Mouse (Mus musculus): ENCODE data around the gene Nxpe4.
"Not testable (repeated sequence)": the region's sequence is repeated elsewhere in the genome, so short reads cannot be mapped to it uniquely, and the experiment has no call there.

The Nxpe4 gene

DNA sequence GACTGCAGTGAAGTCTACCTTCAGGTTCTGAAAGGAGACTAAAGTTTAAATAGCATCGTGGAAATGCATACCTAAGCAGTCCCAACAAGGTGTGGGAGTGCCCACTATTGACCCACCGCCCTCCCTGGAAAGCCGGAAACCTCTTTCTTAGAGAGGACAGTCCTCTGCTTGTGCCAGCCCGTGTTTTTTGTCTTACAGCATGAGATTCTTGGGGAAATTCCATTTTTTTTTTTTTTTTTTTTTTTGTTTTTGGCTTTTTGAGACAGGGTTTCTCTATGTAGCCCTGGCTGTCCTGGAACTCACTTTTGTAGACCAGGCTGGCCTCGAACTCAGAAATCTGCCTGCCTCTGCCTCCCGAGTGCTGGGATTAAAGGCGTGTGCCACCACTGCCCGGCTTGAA is 255.5 kb downstream of the Nxpe4 start:
- DNase-seq = not testable (repeated sequence)

DNA sequence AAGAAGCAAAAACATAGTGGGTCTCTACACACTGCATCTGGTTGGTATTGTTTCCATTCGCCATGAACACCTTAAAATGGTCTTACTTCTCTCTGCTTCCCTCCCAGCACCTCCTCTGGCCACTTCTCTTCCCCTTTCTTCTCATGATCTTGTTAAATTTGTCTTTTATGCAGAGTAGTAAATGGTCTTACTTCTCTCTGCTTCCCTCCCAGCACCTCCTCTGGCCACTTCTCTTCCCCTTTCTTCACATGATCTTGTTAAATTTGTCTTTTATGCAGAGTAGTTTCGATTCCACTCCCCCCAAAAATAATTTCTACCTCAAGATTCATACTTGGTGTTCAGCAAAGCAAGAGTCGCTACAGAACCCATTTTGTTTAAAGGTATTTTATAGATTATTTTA is 256.2 kb downstream of the Nxpe4 start:
- no peak for DNase-seq

DNA sequence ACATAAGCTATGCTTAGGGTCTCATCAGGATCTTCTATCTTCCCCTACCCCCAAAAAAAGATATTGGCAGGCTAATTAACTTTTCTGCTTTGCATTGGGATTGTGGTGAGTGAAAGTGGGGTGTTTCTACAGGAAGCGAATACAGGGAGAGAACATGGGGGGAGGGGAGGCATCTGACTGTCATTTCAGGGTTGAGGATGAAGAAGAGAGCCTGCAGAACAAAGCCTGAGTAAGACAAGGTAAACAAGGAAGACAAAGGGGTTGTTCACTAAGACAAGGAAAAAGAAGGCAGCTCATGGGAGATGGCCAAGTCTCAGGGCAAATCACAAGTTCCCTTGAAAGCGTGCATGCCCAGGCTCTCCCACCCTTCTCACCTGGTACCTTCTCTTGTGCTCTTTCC is 256.6 kb downstream of the Nxpe4 start:
- peak; percentile 49 for DNase-seq

DNA sequence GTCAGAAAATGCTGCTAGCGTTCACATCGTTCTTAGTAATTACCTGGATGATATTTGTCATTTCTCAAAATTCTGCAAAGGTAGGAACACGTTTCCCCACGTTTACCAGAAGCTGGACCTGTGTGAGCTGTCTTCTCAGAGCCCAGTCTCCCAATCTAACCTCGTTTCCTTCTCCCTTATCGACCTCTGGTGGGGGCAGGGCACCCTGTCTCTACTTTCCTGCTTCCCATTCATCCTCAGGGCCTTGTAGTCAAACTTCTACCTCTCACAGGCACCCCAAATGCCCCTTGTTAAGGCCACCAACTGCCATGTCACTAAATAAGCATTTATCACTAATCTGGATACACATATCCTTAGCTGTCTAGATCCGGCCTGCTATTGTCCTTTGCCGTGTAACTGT is 257.0 kb downstream of the Nxpe4 start:
- no peak for DNase-seq

DNA sequence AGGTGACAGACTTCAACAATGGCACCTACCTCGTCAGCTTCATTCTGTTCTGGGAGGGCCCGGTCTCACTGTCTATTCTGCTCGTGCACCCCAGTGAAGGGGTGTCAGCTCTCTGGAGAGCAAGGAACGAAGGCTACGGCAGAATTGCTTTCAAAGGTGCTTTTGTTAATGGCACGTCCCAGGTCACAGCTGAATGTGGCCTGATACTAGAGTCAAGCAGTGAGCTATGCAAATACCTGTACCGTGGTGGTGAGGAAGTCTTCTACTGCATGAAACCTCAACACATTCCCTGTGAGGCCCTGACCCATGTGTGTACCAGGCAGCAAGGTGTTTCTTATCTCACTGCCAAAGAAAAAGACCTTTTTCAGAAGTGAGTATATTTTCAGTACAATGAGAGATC is 258.6 kb downstream of the Nxpe4 start:
- no peak for DNase-seq

DNA sequence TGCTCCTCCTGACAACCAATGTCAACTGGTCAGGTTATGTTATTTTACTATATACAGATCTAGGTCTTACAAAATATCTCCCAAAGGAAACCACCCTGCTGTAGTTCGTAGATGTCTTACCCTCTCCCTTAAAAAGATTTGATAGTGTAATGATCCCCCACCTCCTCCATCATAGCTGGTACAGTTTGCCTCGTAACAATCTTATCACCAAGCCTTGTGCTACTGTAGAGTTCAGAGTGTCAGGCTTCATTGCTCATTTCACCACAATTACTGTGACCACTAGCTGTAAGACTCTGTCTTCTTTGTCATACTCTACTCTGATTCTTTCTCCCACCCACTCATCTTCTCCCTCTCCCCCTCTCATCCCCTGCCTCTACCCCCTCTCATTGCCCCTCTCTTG is 259.2 kb downstream of the Nxpe4 start:
- no peak for DNase-seq

DNA sequence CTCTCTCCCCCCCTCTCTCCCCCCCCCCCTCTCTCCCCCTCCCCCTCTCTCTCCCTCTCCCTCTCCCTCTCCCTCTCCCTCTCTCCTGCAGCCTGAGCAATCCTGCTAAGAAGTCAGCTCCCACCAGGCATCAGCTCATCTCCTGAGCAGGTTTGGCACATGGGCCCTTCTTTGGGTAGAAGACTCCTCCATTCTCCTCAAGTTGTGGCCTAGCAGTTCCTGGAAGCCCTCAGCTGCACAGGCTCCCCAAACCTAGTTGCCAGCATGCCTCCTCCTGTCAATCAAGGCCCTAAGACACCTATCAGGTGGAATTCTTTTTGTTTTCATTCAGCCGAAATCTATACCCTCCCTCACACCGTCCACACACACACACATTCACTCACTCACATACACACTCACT is 259.7 kb downstream of the Nxpe4 start:
- DNase-seq = no peak

DNA sequence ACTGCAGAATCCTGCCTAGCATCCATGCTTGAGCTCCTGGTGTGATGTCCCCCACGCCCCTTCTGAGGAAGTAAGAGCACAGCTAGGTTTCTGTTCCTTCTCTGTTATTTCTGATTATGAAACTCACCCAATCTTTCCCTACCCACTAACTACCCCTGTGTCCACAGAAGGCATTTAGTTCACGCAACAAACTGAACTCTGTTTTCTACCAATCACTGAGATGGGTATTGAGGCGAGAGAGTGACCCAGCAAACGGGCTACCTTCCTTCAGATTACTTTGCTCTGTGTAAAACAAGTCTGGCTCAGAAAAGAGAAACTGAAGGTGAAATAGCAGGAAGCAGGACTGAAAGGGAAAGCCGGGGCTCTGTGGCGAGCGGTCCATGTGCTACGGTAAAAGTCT is 260.6 kb downstream of the Nxpe4 start:
- no peak for DNase-seq

DNA sequence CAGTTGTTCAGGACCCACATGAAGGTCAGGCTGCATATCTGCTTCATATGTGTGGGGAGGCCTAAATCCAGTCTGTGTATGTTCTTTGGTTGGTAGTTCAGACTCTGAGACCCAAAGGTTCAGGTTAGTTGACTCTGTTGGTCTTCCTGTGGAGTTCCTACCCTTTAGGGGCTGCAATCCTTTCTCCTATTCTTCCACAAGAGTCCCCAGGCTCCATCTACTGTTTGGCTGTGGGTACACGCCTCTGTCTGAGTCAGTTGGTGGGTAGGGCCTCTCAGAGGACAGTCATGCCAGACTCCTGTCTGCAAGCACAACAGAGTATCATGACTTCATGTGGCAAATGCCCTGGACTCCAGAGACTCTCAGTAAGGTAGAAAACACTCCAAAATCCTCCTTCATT is 261.4 kb downstream of the Nxpe4 start:
- DNase-seq = no peak

DNA sequence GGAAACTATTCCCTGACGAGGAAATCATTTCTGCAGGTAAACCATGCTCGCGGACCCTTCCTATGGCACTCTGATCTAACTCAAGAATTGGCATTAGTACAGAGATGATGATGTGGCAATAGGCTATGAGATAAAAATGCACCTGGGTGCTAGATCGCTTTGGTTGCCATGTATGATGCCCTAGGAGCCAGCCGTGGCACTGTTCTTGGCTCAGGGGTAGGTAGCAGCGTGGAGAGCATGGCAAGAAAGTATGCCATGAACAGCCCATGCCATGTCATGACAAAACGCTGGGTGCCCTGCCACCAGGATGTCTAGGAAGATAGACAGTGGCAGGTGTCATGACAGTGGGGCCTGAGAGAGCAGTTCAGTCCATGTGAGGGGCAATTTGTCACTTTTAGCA is 265.4 kb downstream of the Nxpe4 start:
- DNase-seq = no peak

DNA sequence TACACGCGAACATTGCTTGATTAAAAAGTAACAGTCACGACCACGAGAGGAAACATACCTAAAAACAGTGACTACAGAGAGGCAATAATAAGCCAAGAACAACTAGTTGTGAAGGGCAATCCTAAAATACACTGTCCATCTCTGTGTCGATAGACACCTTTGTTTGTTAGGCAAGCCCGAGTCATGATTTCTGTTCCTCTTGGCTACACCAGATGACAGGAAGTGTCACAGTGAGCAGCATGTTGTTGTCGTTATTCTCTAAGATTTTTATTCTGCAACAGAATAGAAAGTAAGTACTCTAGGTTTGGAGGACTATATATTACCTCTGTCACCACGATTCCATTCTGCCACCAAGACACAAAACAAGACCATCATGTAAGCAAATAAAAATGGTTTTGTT is 270.6 kb downstream of the Nxpe4 start:
- no peak for DNase-seq

DNA sequence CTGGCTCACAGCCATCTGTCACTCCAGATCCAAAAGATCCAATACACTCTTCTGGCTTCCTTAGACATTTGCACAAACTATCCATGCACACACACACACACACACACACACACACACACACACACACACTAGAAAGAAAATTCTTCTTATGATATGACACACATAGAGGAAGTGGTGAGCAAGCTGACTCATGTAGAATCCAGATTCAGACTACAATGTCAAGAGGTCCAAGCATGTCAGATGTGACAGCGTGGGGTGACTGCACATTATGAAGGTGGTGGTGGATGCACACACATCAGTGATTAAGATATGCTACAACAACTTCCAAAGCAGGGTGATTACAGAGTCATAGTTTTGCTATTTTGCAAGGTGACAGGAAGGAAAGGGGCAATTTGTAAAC is 282.1 kb downstream of the Nxpe4 start:
- no peak for DNase-seq

DNA sequence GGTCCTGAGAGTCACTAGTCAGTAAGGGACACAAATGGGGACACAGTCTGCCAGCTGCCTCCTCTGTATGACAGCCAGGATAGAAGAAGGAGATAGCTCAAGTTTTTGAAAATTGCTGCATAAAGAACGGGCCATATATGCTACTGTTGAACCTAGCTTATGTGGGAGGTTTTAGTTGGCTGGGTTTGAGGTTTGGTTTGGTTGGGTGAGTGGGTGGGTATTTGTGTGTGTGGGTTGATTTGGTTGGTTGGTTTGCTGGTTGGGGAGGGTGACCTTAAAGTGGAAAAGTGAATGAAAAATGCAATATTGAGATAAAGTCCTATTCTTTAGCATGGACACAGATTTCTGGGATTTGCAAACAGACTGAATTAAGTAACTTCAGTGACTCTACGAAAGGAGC is 283.0 kb downstream of the Nxpe4 start:
- no peak for DNase-seq

DNA sequence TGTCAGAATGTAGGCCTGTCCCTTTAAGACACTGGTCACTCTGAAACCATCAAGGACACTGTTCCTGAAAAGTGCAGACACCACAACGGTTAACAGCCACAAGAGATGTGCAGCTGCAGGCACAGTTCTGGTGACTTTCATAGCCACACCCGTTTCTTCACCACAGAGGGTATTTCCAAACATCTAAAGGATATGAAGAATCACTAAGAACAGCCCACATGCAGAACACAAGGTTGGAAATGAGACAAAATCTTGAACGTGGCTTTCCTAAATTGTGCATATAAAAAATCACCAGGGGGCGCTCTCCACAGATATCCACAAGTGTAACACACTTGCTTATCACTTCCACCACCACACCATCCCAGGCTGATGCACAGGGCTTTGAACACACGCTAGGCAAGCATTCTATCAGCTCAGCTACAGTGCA is 286.0 kb downstream of the Nxpe4 start:
- peak; percentile 36 for DNase-seq

Measured in thymus, postnatal 25 days (tissue).